Mouse (Mus musculus): ENCODE data around the gene Brap.

DNA sequence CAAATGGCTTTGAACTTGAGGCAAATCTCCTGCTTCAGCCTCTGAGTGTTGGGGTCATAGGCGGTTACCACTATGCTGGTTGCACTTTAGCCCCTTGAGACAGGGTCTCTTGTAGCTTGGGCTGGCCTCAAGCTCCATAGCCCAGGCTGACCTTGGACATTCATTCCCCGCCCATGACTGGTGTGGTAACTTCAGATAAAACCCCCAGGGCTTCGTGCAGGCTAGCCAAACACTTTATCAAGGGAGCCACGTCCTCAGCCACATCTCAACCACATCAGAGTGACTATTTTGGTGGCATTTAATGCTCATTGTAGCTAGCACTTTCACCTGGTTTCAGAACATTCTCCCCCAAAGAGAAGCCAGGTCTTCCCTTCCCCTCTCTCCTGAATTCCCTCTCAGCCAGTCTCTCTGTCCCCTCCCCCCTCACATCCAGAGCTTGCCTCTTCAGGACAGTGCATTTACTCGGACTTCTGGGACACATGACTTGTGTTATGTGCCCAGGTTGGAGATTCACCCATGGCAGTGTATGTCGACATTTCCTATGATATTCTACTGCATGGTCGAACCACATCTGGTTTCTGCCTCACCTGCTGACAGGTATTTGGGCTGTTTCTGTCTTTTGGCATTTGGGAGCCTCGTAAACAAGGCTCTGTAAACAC is 40.9 kb downstream of the Brap start:
- TF ChIP-seq CTCF (IDR thresholded peaks at IDR 0.05; ENCODE audit: low read depth, low read length) = no peak
- TF ChIP-seq POLR2A (IDR thresholded peaks at IDR 0.05; ENCODE audit: extremely low read depth, insufficient read depth, low read length) = no peak

Data from liver, adult 2 months (tissue).